Mouse (Mus musculus): ENCODE results near the gene Mpped2. TPM values are rescaled to one million over a fixed set of nuclear protein-coding genes. Genes with fewer than 3 reads are reported as not detected.

The Mpped2 gene
- total RNA-seq, 1 experiment, result 3.3 TPM

- Histone ChIP-seq H3K4me1 (ENCODE audit: control insufficient read depth in 2 of 2, insufficient read depth in 2 of 2, low read length in 2 of 2, poor library complexity in 1 of 2) (no peaks in the 10 kb centered on the region), H3K27ac (ENCODE audit: insufficient read depth, low read depth, low read length, poor library complexity, severe bottlenecking) (no peak overlapping the region), H3K9me3 (ENCODE audit: control insufficient read depth, insufficient read depth, low read depth, low read length) (no peaks in the 10 kb centered on the region), H3K36me3 (ENCODE audit: control insufficient read depth, insufficient read depth, low read length, poor library complexity, severe bottlenecking) (no peaks in the 10 kb centered on the region), H3K4me3 (ENCODE audit: insufficient read depth in 1 of 2, low read depth in 1 of 2, low read length in 2 of 2, poor library complexity in 1 of 2, severe bottlenecking in 1 of 2) (no peak overlapping the region), H3K9ac (ENCODE audit: insufficient read depth, low read depth, low read length, poor library complexity, severe bottlenecking) (no peak overlapping the region)
- in situ Hi-C loops (cut with MboI; ENCODE audit: low sequenced_read_pairs in 2 of 2, unreplicated experiment in 2 of 2), result no loop called here
- no peak for DNase-seq (ENCODE audit: low read depth, low spot score)
- TF ChIP-seq ZC3H11A (IDR thresholded peaks at IDR 0.05; ENCODE audit: borderline replicate concordance, low read depth, low read length) (no peak), CHD2 (IDR thresholded peaks at IDR 0.05; ENCODE audit: low read depth, low read length) (no peak), MAFK (IDR thresholded peaks at IDR 0.05; ENCODE audit: insufficient read depth, low read depth, low read length) (no peak)
These were observed 180.1 kb downstream of the Mpped2 start for GRCm38 (mm10) chr2:106873166-106873565.

- DNase-seq (ENCODE audit: low read depth, low spot score), result no peak
- TF ChIP-seq ZC3H11A (IDR thresholded peaks at IDR 0.05; ENCODE audit: borderline replicate concordance, low read depth, low read length) (no peak), ZNF384 (IDR thresholded peaks at IDR 0.05; ENCODE audit: low read depth, low read length) (no peak), HCFC1 (IDR thresholded peaks at IDR 0.05; ENCODE audit: borderline replicate concordance, insufficient read depth, low read length) (no peak), CHD2 (IDR thresholded peaks at IDR 0.05; ENCODE audit: low read depth, low read length) (no peak), MAFK (IDR thresholded peaks at IDR 0.05; ENCODE audit: insufficient read depth, low read depth, low read length) (no peak)
- in situ Hi-C loops (cut with MboI; ENCODE audit: low sequenced_read_pairs in 2 of 2, unreplicated experiment in 2 of 2), result no loop called here
These were observed 190.3 kb downstream of the Mpped2 start for GRCm38 (mm10) chr2:106883390-106883789.

GRCm38 (mm10) chr2:106888174-106888573 is 195.1 kb downstream of the Mpped2 start:
- in situ Hi-C loops (cut with MboI; ENCODE audit: low sequenced_read_pairs in 2 of 2, unreplicated experiment in 2 of 2), result no loop called here
- no peak for DNase-seq (ENCODE audit: low read depth, low spot score)
- H3K4me3 ChIP-seq (ENCODE audit: insufficient read depth in 1 of 2, low read depth in 1 of 2, low read length in 2 of 2, poor library complexity in 1 of 2, severe bottlenecking in 1 of 2), result no peak overlapping the region

More at GRCm38 (mm10) chr2:106883390-106883789, 190.3 kb downstream of the Mpped2 start:
- no peak overlapping the region for H3K9ac ChIP-seq (ENCODE audit: insufficient read depth, low read depth, low read length, poor library complexity, severe bottlenecking)
- H3K36me3 ChIP-seq (ENCODE audit: control insufficient read depth, insufficient read depth, low read length, poor library complexity, severe bottlenecking), result no peaks in the 10 kb centered on the region
- no peak overlapping the region for H3K4me3 ChIP-seq (ENCODE audit: insufficient read depth in 1 of 2, low read depth in 1 of 2, low read length in 2 of 2, poor library complexity in 1 of 2, severe bottlenecking in 1 of 2)
- no peaks in the 10 kb centered on the region for H3K9me3 ChIP-seq (ENCODE audit: control insufficient read depth, insufficient read depth, low read depth, low read length)
- H3K27ac ChIP-seq (ENCODE audit: insufficient read depth, low read depth, low read length, poor library complexity, severe bottlenecking), result no peak overlapping the region
- no peaks in the 10 kb centered on the region for H3K4me1 ChIP-seq (ENCODE audit: control insufficient read depth in 2 of 2, insufficient read depth in 2 of 2, low read length in 2 of 2, poor library complexity in 1 of 2)

GRCm38 (mm10) chr2:106889297-106890000 is 196.4 kb downstream of the Mpped2 start:
- no peaks in the 10 kb centered on the region for H3K9me3 ChIP-seq (ENCODE audit: control insufficient read depth, insufficient read depth, low read depth, low read length)
- in situ Hi-C loops (cut with MboI; ENCODE audit: low sequenced_read_pairs in 2 of 2, unreplicated experiment in 2 of 2), result no loop called here
- TF ChIP-seq CHD2 (IDR thresholded peaks at IDR 0.05; ENCODE audit: low read depth, low read length) (no peak), MAFK (IDR thresholded peaks at IDR 0.05; ENCODE audit: insufficient read depth, low read depth, low read length) (no peak)
- no peak overlapping the region for H3K4me3 ChIP-seq (ENCODE audit: insufficient read depth in 1 of 2, low read depth in 1 of 2, low read length in 2 of 2, poor library complexity in 1 of 2, severe bottlenecking in 1 of 2)
- DNase-seq (ENCODE audit: low read depth, low spot score), result no peak
- H3K9ac ChIP-seq (ENCODE audit: insufficient read depth, low read depth, low read length, poor library complexity, severe bottlenecking), result no peak overlapping the region
- no peaks in the 10 kb centered on the region for H3K36me3 ChIP-seq (ENCODE audit: control insufficient read depth, insufficient read depth, low read length, poor library complexity, severe bottlenecking)
- H3K27ac ChIP-seq (ENCODE audit: insufficient read depth, low read depth, low read length, poor library complexity, severe bottlenecking), result no peak overlapping the region
- no peaks in the 10 kb centered on the region for H3K4me1 ChIP-seq (ENCODE audit: control insufficient read depth in 2 of 2, insufficient read depth in 2 of 2, low read length in 2 of 2, poor library complexity in 1 of 2)

More at GRCm38 (mm10) chr2:106888174-106888573, 195.1 kb downstream of the Mpped2 start:
- Histone ChIP-seq H3K9me3 (ENCODE audit: control insufficient read depth, insufficient read depth, low read depth, low read length) (no peaks in the 10 kb centered on the region), H3K36me3 (ENCODE audit: control insufficient read depth, insufficient read depth, low read length, poor library complexity, severe bottlenecking) (no peaks in the 10 kb centered on the region), H3K9ac (ENCODE audit: insufficient read depth, low read depth, low read length, poor library complexity, severe bottlenecking) (no peak overlapping the region), H3K27ac (ENCODE audit: insufficient read depth, low read depth, low read length, poor library complexity, severe bottlenecking) (no peak overlapping the region), H3K4me1 (ENCODE audit: control insufficient read depth in 2 of 2, insufficient read depth in 2 of 2, low read length in 2 of 2, poor library complexity in 1 of 2) (no peaks in the 10 kb centered on the region)
- TF ChIP-seq MAFK (IDR thresholded peaks at IDR 0.05; ENCODE audit: insufficient read depth, low read depth, low read length), result no peak
- no peak for TF ChIP-seq ZNF384 (IDR thresholded peaks at IDR 0.05; ENCODE audit: low read depth, low read length)
- TF ChIP-seq ZC3H11A (IDR thresholded peaks at IDR 0.05; ENCODE audit: borderline replicate concordance, low read depth, low read length), result no peak
- no peak for TF ChIP-seq HCFC1 (IDR thresholded peaks at IDR 0.05; ENCODE audit: borderline replicate concordance, insufficient read depth, low read length)
- TF ChIP-seq CHD2 (IDR thresholded peaks at IDR 0.05; ENCODE audit: low read depth, low read length), result no peak

- no peaks in the 10 kb centered on the region for H3K36me3 ChIP-seq (ENCODE audit: control insufficient read depth, insufficient read depth, low read length, poor library complexity, severe bottlenecking)
- no peak overlapping the region for H3K9ac ChIP-seq (ENCODE audit: insufficient read depth, low read depth, low read length, poor library complexity, severe bottlenecking)
- no peak for TF ChIP-seq HCFC1 (IDR thresholded peaks at IDR 0.05; ENCODE audit: borderline replicate concordance, insufficient read depth, low read length)
- TF ChIP-seq MAFK (IDR thresholded peaks at IDR 0.05; ENCODE audit: insufficient read depth, low read depth, low read length), result no peak
- no peak for TF ChIP-seq ZNF384 (IDR thresholded peaks at IDR 0.05; ENCODE audit: low read depth, low read length)
- no peak for TF ChIP-seq CHD2 (IDR thresholded peaks at IDR 0.05; ENCODE audit: low read depth, low read length)
- no peak for TF ChIP-seq ZC3H11A (IDR thresholded peaks at IDR 0.05; ENCODE audit: borderline replicate concordance, low read depth, low read length)
- H3K4me1 ChIP-seq (ENCODE audit: control insufficient read depth in 2 of 2, insufficient read depth in 2 of 2, low read length in 2 of 2, poor library complexity in 1 of 2), result peaks cover 0 to 10% of the 10 kb centered on the region in 2 experiments; a peak in 2 of 4 replicates
- H3K27ac ChIP-seq (ENCODE audit: insufficient read depth, low read depth, low read length, poor library complexity, severe bottlenecking), result no peak overlapping the region
- H3K9me3 ChIP-seq (ENCODE audit: control insufficient read depth, insufficient read depth, low read depth, low read length), result no peaks in the 10 kb centered on the region
- DNase-seq (ENCODE audit: low read depth, low spot score), result no peak
- in situ Hi-C loops (cut with MboI; ENCODE audit: low sequenced_read_pairs in 2 of 2, unreplicated experiment in 2 of 2), result no loop called here
- H3K4me3 ChIP-seq (ENCODE audit: insufficient read depth in 1 of 2, low read depth in 1 of 2, low read length in 2 of 2, poor library complexity in 1 of 2, severe bottlenecking in 1 of 2), result no peak overlapping the region
These were observed 200.3 kb downstream of the Mpped2 start for GRCm38 (mm10) chr2:106893376-106893775.

All from ES-E14 (cell line).